Mouse (Mus musculus) large intestine, adult 2 months (tissue): Measurements from ENCODE around the gene Gtf2a2. TPM values are rescaled to one million over a fixed set of nuclear protein-coding genes. Genes with fewer than 3 reads are reported as not detected.

Experiments used
- DNase-seq: peaks from one replicate; pipeline ENCODE4 v3.0.0-alpha.2; 2012; ENCODE audit warnings: low read depth, low spot score
- WGBS: fragments of 180-500 bp; shearing (Covaris S2); methylation state at CpG from one replicate; pipeline ENCODE4 v1.1.7; 2018; 5-methylcytosine and 5-hydroxymethylcytosine counted together
- polyA plus RNA-seq: library from polyadenylated mRNA; depleted of rRNA; stranded (reverse); fragments of >200 nt; gene quantifications from 2 replicates; pipeline ENCODE4 v1.2.3, GENCODE M21; 2012; rRNA removed

The Gtf2a2 gene
- polyA plus RNA-seq, result 25.8 and 29.4 TPM in 2 replicates

GRCm38 (mm10) chr9:70012408-70012901 lies at the start of gene Gtf2a2:
Gene Gtf2a2, plus strand, starts transcription at chr9:70012550.
- DNase-seq, result no peak
- WGBS, result under 1% methylated on average over 56 of the region's 57 CpGs

GRCm38 (mm10) chr9:69964370-69964769 lies 48.0 kb upstream of the Gtf2a2 start:
- WGBS, result 70% methylated on average over 3 of the region's 3 CpGs
- DNase-seq, result no peak

- no peak for DNase-seq
- WGBS, result 67% methylated on average over 1 of the region's 1 CpGs
Measured at GRCm38 (mm10) chr9:69985526-69985925, 26.8 kb upstream of the Gtf2a2 start.

DNA sequence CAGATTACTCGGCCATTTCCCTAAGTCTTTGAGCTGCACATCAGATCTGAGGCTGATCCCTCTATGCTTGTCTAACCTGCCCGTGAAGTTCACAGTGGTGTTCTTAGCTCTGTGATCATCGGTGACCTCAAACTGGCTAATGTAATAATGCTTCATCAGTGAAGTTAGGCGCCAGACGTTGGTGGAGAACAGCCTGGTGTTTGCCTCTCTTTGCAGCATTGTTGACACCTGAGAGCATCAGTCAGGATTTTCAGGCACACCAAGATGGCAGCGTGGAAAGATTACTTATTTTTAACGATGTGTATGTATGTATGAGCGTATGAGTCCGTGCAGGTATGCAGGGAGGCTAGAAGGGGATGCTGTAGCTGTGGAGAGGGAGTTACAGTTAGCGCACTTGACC lies 26.3 kb upstream of the Gtf2a2 start:
- WGBS, result 71% methylated on average over 10 of the region's 10 CpGs
- no peak for DNase-seq

DNA sequence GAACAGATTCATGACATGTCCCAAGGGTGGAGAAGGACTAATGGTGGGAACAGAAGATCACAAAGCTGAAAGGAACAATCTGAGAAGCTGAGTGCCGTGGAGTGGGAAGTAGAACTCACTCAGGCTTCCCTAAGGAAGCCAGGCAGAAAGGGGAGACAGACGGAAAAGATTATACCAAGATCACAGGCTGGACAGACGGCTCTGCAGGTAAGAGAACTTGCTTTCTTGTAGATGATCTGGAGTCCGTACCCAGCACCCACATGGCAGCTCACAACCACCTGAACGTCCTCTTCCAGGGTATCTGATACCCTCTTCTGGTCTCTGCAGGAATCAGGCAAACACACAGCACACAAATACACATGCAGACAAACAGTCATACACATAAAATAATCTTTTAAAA lies 25.8 kb upstream of the Gtf2a2 start:
- 84% methylated on average over 5 of the region's 5 CpGs for whole genome bisulfite sequencing
- DNase-seq, result no peak

GRCm38 (mm10) chr9:69987579-69987978 lies 24.8 kb upstream of the Gtf2a2 start:
- no peak for DNase-seq
- WGBS, result 2% methylated on average over 3 of the region's 3 CpGs

- no peak for DNase-seq
- WGBS, result 25% methylated on average over 16 of the region's 16 CpGs
Measured at GRCm38 (mm10) chr9:69988706-69989302, 23.5 kb upstream of the Gtf2a2 start.

GRCm38 (mm10) chr9:69989303-69990121 lies 22.8 kb upstream of the Gtf2a2 start, which contains the start of gene Bnip2:
Gene Bnip2, plus strand, starts transcription at chr9:69989466.
- under 1% methylated on average over 76 of the region's 76 CpGs for WGBS
- peak; percentile 84 for DNase-seq

- 10% methylated on average over 5 of the region's 5 CpGs for WGBS
- DNase-seq, result no peak
Measured at GRCm38 (mm10) chr9:69990346-69990745, 22.0 kb upstream of the Gtf2a2 start.

GRCm38 (mm10) chr9:69992841-69993277 lies 19.5 kb upstream of the Gtf2a2 start:
- no peak for DNase-seq
- WGBS, result 24% methylated on average over 5 of the region's 5 CpGs

DNA sequence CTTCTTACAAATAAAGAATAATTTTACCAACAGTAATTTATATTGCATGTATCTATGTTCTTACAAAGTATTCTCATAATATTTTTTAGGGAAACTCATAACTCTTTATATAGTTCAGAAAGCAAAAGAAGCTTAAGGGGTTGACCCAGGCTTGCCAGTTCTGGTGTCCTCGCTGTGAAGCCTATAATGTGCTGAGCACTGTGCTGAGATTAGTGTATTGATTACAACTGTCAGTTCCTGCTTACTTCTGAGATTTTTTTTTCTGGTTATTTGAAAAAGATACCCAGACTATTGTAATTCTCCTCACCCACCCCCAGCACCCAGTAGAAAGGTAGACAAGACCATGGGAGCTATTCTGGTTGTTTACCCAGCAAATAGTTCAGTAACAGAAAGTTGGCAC lies 18.9 kb upstream of the Gtf2a2 start:
- DNase-seq, result no peak
- 25% methylated on average over 1 of the region's 1 CpGs for WGBS

DNA sequence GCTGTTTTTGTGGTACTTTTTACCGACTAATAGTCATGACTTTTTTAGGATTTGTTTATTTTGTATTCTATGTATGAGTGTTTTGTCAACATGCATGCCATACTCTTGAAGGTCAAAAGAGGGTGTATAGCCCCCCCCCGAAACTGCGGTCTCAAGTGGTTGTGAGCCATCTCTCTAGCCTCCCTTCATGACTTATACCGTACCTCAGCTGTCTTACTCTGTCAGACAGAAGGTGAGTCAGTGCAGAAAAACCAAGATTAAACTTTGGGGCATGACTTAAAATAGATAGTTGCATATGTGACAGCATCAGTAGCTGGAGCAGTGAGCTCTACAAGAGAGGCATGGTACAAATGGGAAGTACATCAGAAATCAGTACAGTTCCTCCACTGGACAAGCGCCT lies 17.8 kb upstream of the Gtf2a2 start:
- no peak for DNase-seq
- WGBS, result 81% methylated on average over 5 of the region's 5 CpGs

DNA sequence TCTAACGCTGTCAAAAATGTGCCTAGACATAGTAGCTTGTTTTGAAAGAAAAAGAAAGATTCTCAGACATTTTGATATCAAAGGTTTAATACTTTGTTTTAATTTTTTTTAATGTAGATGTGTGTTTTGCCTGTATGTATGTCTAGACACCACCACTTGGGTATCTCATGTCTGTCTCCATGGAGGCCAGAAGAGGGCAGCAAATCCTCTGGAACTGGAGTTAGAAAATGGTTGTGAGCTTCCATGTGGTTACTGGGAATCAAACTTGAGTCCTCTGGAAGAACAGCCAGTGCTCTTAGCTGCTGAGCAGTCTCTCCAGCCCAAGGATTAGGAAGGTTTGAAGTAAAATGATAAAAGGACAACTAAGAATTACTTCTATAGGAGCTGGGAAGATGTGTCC lies 13.0 kb upstream of the Gtf2a2 start:
- DNase-seq, result no peak
- 78% methylated on average over 1 of the region's 1 CpGs for WGBS

DNA sequence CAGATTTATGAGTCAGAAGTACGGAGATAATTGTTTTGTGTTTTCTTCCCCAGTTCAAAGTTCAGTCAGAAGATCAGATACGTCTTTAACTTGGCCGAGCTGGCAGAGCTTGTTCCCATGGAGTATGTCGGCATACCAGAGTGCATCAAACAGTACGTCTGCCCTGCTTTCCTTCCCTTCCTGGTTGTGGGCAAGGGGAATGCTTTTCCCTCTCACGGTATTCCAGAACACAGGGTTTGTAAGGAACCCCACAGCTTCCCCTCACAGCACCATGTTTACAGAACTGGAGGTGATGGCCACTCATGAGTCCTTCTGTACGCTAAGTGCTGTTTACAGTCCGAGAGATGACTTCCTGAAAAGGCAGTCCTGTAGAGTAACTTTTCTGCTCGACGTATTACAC lies 8.8 kb upstream of the Gtf2a2 start:
- 57% methylated on average over 10 of the region's 10 CpGs for WGBS
- no peak for DNase-seq

- DNase-seq, result no peak
- WGBS, result 79% methylated on average over 5 of the region's 5 CpGs
Measured at GRCm38 (mm10) chr9:70006984-70007383, 5.4 kb upstream of the Gtf2a2 start.

DNA sequence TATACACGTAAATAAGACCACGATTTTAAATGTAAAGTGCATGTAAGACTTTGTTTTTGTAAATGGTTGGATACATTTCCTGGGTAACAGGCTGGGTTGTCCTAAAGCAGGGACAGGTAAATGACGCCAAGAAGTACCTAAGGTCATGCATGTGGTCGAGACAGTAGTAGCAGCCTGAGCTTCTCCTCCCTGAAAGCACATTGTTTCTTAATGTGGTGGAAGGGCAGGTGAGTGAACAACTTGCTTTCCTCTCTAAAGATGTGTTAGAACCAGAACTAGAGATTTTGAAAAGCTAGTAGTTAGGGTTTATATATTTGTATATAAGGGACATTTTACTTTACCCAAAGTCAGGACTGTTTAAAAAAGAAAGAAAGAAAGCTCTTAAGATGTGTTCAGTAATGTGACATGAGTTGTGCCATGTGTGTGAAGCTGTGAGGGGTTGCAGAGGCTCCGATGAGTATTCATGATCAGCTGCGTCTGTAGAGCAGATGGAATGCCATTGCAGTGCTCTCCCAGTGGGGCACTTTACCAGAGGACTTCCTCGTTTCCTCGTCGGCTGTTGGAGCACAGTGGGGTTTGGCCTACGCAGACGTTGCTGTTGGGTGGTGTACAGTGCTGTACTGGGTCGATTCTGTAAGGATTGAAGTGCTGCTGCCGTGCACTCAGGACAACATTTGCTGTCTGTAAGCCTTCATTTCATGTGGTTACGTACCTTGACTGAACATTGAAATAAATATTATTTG lies 4.7 kb upstream of the Gtf2a2 start:
- DNase-seq, result no peak
- 82% methylated on average over 14 of the region's 14 CpGs for WGBS

- WGBS, result 80% methylated on average over 8 of the region's 8 CpGs
- DNase-seq, result no peak
Measured at GRCm38 (mm10) chr9:70009754-70010304, 2.5 kb upstream of the Gtf2a2 start.

- DNase-seq, result no peak
- WGBS, result 88% methylated on average over 5 of the region's 5 CpGs
Measured at GRCm38 (mm10) chr9:70010781-70011473, 1.4 kb upstream of the Gtf2a2 start.
